Mouse (Mus musculus): ENCODE measurements around the gene Unc5c.

Gene Unc5c

GRCm38 (mm10) chr3:141711601-141712000 is 246.6 kb downstream of the Unc5c start:
- DNase-seq (ENCODE audit: low read depth, low spot score) = peak; percentile 47

GRCm38 (mm10) chr3:141716371-141716770 is 251.4 kb downstream of the Unc5c start:
- DNase-seq (ENCODE audit: low read depth, low spot score) = no peak

- no peak for DNase-seq (ENCODE audit: low read depth, low spot score)
Observed at GRCm38 (mm10) chr3:141719050-141719449, 254.0 kb downstream of the Unc5c start.

GRCm38 (mm10) chr3:141724499-141724898 is 259.5 kb downstream of the Unc5c start:
- DNase-seq (ENCODE audit: low read depth, low spot score) = no peak

GRCm38 (mm10) chr3:141725432-141725831 is 260.4 kb downstream of the Unc5c start:
- no peak for DNase-seq (ENCODE audit: low read depth, low spot score)

DNA sequence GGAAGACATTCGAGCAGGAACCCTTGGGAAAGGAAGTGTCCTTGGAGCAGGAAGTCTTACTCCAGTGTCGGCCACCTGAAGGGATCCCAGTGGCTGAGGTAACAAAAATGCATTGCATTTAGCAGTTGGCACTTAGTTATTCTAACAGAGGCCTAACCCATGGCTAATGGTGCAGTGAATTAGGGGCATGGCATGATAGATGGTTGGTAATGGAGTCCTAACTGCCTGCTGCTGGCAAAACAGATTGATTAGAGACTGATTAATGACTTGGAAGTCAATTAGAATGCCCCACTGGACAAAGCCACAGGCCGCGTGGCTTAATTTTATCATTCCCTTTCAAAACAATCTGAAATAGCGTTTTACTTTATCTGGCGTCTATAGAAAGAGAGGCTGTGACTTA is 268.8 kb downstream of the Unc5c start:
- DNase-seq (ENCODE audit: low read depth, low spot score) = no peak

DNA sequence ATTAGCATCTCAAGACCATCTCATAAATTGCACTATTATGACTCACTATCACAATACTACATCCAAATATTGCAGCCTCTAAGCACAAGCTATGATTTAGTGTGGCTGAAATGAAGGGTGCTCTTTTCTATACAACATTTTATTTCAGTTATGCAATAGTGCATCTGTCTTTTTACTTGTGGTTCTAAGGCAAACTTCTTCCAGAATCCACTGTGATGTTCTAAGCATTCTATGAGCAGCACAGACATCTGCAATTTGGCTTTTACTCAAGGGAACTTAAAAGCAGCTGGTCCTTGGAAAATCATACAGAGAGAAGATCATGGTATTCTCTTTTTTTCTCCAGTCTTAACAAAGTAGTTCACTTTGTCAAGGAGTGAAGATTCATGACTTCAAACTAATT is 270.3 kb downstream of the Unc5c start:
- DNase-seq (ENCODE audit: low read depth, low spot score) = no peak

GRCm38 (mm10) chr3:141745322-141745721 is 280.3 kb downstream of the Unc5c start:
- DNase-seq (ENCODE audit: low read depth, low spot score) = no peak

DNA sequence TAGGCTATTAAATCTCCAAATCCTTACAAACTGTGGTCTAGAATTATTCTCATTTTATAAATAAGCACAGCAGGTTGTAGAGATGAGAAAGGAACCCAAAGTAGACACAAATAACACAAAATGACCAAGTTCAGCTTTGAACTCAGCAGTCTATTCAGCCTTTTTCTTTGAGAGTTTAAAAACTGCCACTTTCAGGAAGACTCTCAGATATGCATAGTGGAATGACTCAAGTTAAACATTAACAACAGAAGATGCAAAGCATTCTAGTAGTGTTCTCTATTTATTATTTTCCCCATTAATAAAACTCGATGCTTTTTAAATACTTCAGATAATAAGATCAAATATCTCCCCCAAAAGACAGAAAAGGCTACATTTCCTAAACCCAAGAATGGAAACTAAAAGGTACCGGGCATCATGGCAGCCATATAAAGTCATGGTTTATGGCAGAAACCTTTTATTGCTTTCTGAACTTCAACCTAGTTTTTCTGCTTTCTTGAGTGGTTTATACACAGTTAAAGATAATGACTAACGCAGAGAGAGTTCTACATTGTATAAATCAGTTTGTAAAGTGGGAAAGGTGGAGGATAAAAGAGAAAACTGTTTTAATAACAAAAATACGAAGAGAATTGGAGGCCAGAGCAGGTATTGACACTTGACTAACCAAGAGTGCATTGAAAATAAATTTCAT is 283.8 kb downstream of the Unc5c start:
- no peak for DNase-seq (ENCODE audit: low read depth, low spot score)

- no peak for DNase-seq (ENCODE audit: low read depth, low spot score)
Observed at GRCm38 (mm10) chr3:141752172-141752571, 287.2 kb downstream of the Unc5c start.

DNA sequence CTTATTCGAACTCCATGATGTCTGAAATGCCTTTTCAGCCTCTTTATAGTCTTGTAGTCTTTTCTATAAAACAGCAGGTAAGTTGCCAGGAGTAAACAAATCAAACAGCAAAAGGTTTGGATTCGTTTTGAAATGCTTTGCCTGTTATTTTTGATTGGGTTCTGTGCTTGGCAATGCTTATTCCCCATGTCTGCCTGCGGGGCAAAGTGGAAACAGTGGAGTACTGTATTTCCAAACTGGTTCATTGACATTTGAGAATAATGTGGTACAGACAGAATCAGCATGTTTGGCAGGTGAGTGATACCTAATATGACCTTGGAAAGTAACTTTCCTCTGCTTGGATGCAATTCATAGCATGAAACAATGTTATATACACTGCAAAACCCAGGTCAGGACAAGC is 292.2 kb downstream of the Unc5c start:
- no peak for DNase-seq (ENCODE audit: low read depth, low spot score)

DNA sequence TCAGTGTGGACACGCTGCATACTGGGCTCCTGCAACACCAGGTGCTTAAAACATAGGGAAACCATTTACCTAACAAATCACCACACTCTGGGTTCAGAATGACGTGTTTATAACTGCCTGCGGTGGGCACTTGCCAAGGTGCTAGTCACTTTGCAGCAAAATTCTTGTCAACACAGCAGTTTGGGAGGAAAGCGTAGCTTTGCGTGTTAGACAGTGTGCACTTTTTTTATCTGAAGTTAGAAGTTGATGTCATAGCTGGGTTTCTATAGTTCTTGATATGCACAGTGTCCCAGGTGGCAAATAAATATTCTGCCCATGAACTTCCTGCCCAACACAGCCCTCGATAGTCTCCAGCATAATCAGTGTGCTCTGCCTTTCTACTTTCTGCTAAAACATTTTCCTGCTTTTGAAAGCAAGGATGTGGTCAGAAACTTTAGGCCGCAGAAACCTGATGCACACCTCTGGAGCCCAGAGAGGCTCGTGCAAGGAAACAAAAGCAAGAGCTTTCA is 313.4 kb downstream of the Unc5c start:
- DNase-seq (ENCODE audit: low read depth, low spot score) = peak; percentile 68

DNA sequence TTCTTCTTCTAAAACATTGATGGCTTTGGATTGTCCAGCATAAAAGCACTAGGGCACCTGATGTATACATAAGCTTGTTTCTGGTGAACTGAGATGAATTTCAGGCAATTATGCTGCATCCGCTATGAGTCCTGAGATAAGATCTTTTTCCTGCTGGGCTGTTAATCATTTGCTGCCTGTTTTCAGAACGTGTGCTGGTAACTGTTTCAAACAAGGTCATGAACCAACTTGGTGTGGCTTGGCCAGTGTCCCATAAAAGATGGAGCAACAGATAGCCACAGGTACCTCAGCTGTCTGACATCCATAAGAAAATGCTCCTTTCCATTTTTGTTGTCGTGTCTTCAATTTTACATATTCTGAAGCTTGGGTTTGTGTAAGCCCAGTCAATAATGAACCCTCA is 314.2 kb downstream of the Unc5c start:
- DNase-seq (ENCODE audit: low read depth, low spot score) = no peak

DNA sequence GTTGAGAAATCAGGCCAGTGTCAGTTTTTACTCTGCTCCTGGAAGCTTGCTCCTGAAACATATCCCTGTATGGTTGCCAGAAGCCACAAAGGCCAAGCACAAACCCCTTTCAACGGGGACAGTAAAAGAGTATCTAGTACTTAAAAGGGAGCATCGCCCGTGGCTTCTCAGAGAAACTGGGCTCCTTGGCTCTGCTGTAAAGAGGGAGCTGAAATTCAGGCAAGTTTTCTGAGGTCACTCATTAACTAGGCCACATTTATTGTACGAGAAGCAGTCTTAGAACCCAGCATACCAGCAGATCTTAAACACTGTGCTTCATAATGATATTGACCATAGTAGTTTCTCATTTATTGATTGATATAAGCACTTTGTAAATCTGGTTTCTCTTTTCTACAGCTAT is 317.5 kb downstream of the Unc5c start:
- no peak for DNase-seq (ENCODE audit: low read depth, low spot score)

DNA sequence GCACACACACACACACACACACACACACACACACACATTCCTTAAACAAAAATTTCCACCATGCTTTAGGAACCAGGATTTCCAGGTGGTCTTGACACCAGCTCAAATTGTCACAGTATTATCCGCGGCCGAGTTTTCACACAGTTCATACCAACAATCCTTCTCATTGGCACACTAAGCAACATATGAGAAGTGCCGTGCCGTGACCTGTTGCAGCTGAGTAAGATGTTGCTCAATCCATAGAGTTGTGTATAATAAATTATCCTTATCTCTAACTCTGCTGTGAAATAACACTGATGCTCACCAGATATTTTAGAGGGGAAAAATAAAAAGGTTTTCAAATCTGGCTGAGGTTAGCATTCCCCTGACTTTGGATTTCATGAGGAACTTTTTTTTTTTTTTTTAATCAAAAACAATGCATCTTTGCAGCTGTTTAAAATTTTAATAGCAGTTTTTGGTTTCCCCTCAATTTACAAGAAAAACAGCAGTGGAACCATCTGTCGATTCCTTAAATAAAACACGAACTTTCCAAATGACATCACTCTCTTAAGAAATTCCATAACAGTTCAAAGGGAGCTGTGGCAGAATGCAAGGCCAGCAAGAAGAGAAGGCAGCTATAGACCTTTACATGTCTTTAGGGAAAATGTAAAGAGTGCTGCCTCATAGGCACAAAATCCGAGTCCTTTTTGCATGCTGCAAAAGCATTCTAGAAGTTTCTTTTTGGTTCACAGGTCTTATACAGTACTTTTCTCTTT is 326.2 kb downstream of the Unc5c start:
- no peak for DNase-seq (ENCODE audit: low read depth, low spot score)

DNA sequence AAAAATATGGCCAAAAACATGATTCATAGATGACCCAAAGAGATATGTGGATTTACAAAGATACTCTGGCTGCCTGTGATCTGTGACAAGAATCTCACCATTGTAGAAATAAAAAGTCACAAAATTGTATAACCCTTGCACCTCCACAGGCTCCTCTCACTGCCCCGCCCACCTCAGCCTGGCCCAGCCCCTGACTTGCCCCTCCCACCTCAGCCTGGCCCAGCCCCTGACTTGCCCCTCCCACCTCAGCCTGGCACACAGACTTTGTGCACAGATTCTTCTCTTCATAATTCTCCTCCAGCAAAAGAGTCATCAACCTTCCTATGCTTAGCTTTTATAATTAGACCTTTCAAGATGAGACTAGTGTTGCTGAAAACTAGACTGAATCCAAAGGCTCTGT is 327.1 kb downstream of the Unc5c start:
- DNase-seq (ENCODE audit: low read depth, low spot score) = no peak

GRCm38 (mm10) chr3:141793755-141794154 is 328.7 kb downstream of the Unc5c start:
- DNase-seq (ENCODE audit: low read depth, low spot score) = no peak

- DNase-seq (ENCODE audit: low read depth, low spot score) = no peak
Observed at GRCm38 (mm10) chr3:141794371-141794770, 329.4 kb downstream of the Unc5c start.

GRCm38 (mm10) chr3:141797372-141797771 is 332.4 kb downstream of the Unc5c start:
- DNase-seq (ENCODE audit: low read depth, low spot score) = no peak

DNA sequence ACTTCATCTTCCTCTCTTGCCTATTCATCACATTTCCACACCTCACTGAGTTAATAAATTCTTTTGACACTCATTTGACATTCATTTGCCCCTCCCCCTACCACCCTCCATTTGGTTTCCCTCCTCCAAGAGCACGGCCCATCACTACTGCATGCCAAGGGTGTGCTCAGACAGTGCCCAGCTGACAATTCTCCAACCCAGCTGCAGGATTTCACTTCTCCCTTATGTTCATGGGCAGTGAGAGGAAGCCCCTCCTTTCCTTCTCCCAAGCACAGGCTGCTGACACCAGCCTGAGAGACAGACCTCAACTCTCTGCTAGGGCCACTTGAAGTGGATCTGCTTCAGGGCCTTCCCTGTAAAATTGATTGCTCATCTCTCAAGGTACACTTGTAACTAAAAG is 332.8 kb downstream of the Unc5c start:
- DNase-seq (ENCODE audit: low read depth, low spot score) = no peak

DNA sequence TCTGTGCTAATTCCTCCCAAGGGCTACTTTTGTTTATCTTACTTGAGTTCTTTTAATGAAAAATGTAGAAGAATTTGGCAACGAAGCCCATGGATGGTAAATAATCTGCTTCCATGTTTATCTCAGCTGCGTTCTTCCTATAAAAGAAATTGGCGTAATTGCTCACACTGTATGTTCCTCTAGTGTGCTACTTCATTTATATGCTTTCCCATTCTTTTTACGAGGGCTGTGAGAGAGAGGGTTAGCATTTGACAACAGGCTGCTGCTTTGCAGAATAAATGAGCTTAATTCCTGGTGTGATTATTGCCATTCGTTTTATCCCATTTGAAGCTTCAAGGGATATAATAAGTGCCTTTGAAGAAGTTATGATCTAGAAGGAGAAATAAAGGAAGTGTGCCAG is 339.1 kb downstream of the Unc5c start:
- no peak for DNase-seq (ENCODE audit: low read depth, low spot score)

DNA sequence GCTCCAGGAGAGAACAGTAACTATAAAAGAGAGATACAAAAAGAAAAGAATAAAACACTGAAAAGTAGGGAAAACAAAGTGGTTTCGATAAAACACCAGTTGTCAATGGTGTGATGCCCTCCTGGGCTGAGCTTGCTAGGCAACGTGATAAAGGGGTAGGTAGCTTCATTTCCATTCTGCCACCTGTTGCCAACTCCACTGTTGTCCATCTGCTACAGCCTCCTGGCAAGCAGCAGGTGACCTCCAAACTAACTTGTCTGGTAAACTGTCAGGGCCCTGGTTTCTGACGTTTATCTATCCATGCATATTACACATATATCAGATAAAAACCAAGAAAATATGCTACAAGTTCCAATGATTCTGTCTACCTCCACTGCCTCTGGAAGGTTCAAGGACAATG is 344.6 kb downstream of the Unc5c start:
- no peak for DNase-seq (ENCODE audit: low read depth, low spot score)

GRCm38 (mm10) chr3:141810944-141811343 is 345.9 kb downstream of the Unc5c start:
- DNase-seq (ENCODE audit: low read depth, low spot score) = no peak

Measured in forelimb bud, embryonic 11.5 days (tissue).